Mouse (Mus musculus) intestine, embryonic 15.5 days (tissue): Measurements from ENCODE around the gene Gm4858. TPM values are rescaled to one million over a fixed set of nuclear protein-coding genes. Genes with fewer than 3 reads are reported as not detected.
"Not testable (repeated sequence)": the region's sequence is repeated elsewhere in the genome, so short reads cannot be mapped to it uniquely, and the experiment has no call there.

ENCODE experiments used
- ATAC-seq: fragments of 200-750 bp; cut with Nextera tagmentation; 2 replicates; pipeline ENCODE4 v1.8.0; 2017; ENCODE audit warnings: moderate TSS enrichment, moderate library complexity
- H3K27ac ChIP-seq: fragments of 300-500 bp; sonication (generic); 2 replicates; pipeline ENCODE4 v1.5.1; 2015; ENCODE audit warnings: mild to moderate bottlenecking, inconsistent platforms
- H3K27me3 ChIP-seq: fragments of 300-500 bp; sonication (generic); replicated peaks from 2 replicates; pipeline ENCODE4 v1.6.1; 2015; ENCODE audit warnings: inconsistent platforms
- H3K36me3 ChIP-seq: fragments of 300-500 bp; sonication (generic); 2 replicates; pipeline ENCODE4 v1.6.1; 2015; ENCODE audit warnings: inconsistent platforms
- H3K4me1 ChIP-seq: fragments of 300-500 bp; sonication (generic); replicated peaks from 2 replicates; pipeline ENCODE4 v1.6.1; 2015; ENCODE audit warnings: inconsistent platforms
- H3K4me2 ChIP-seq: fragments of 300-500 bp; sonication (generic); replicated peaks from 2 replicates; pipeline ENCODE4 v1.6.1; 2015; ENCODE audit warnings: mild to moderate bottlenecking, inconsistent platforms
- H3K4me3 ChIP-seq: fragments of 300-500 bp; sonication (generic); replicated peaks from 2 replicates; pipeline ENCODE4 v1.5.1; 2015; ENCODE audit warnings: inconsistent platforms
- H3K9ac ChIP-seq: fragments of 300-500 bp; sonication (generic); 2 replicates; pipeline ENCODE4 v1.6.1; 2015; ENCODE audit warnings: inconsistent platforms
- H3K9me3 ChIP-seq: fragments of 300-500 bp; sonication (generic); 2 replicates; pipeline ENCODE4 v1.6.1; 2016; ENCODE audit warnings: inconsistent platforms
- WGBS: fragments of 180-500 bp; shearing (Covaris S2); methylation state at CpG from one replicate; pipeline ENCODE4 v1.1.7; 2015; 5-methylcytosine and 5-hydroxymethylcytosine counted together
- polyA plus RNA-seq: library from polyadenylated mRNA; unstranded; fragments of >200 nt; fragmentation: Nextera tagmentation; extraction: Ambion mirVana; gene quantifications from 2 replicates; pipeline ENCODE4 v1.2.1, GENCODE M21; 2015

The Gm4858 gene
- polyA plus RNA-seq, result not detected in 2 replicates

DNA sequence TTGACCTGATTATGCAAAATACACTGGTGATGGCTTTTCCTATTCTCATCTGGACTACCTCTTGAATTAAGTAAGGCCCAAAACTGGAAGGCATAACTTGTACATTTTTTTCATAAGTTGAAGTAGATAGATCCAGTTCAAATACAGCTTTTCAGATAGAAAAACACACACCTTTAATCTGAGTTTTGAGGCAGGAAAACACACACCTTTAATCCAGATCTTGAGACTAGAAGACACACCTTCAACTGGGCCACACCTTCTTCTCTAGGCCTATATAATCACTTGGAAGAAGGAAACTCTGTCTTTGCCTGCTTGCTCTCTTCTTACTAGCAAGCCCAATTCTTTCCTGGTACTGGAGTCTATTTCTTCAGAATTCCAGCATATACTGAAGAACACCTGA lies at the start of gene Gm4858:
Gene Gm4858, plus strand, starts transcription at position 301 of the 400 bp plus-strand sequence.
- not testable (repeated sequence) for H3K36me3 ChIP-seq, ATAC-seq, H3K9ac ChIP-seq, H3K4me3 ChIP-seq, H3K9me3 ChIP-seq, H3K4me1 ChIP-seq, H3K27me3 ChIP-seq, H3K27ac ChIP-seq, H3K4me2 ChIP-seq

DNA sequence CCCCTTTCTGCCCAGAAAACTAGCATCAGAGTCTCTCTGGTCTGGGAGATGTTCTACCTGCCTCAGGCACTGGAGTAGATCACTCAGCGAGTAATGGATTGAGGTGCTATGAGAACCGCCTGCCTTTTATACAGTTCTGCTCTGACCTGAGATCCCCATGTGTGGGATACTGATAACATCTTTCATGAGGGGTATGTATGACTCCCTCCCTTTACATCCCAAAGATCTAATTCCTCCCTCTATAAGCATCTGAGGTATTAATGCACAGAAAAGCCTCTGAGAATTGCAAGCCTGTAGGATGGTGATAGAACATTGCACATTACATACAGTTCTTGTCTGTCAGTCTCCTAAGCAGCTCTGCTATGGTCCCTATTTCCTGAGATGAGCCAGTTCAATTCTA lies 49.7 kb upstream of the Gm4858 start, which contains the start of gene Lce1m:
Gene Lce1m, minus strand, starts transcription at position 101 of the 400 bp plus-strand sequence.
- Histone ChIP-seq H3K36me3 (no peaks in the 10 kb centered on the region), H3K9ac (no peak within 1 kb of the TSS), H3K27me3 (no peaks in the 10 kb centered on the region), H3K4me2 (no peak within 1 kb of the TSS), H3K4me3 (no peak within 1 kb of the TSS), H3K4me1 (0 out of 2 replicates have a peak, but pooled peaks cover 2% of the 10 kb centered on the region), H3K9me3 (no peaks in the 10 kb centered on the region), H3K27ac (no peak within 1 kb of the TSS)
- no peak for ATAC-seq
- 89% methylated on average over 2 of the region's 2 CpGs for WGBS

- Histone ChIP-seq H3K4me1 (no peaks in the 10 kb centered on the region), H3K27me3 (no peaks in the 10 kb centered on the region), H3K36me3 (no peaks in the 10 kb centered on the region), H3K4me3 (no peak overlapping the region), H3K27ac (no peak overlapping the region), H3K9ac (no peak overlapping the region), H3K9me3 (no peaks in the 10 kb centered on the region), H3K4me2 (no peak overlapping the region)
- 88% methylated on average over 1 of the region's 1 CpGs for WGBS
- ATAC-seq, result no peak
Measured at GRCm38 (mm10) chr3:93021171-93021570, 47.5 kb upstream of the Gm4858 start.

DNA sequence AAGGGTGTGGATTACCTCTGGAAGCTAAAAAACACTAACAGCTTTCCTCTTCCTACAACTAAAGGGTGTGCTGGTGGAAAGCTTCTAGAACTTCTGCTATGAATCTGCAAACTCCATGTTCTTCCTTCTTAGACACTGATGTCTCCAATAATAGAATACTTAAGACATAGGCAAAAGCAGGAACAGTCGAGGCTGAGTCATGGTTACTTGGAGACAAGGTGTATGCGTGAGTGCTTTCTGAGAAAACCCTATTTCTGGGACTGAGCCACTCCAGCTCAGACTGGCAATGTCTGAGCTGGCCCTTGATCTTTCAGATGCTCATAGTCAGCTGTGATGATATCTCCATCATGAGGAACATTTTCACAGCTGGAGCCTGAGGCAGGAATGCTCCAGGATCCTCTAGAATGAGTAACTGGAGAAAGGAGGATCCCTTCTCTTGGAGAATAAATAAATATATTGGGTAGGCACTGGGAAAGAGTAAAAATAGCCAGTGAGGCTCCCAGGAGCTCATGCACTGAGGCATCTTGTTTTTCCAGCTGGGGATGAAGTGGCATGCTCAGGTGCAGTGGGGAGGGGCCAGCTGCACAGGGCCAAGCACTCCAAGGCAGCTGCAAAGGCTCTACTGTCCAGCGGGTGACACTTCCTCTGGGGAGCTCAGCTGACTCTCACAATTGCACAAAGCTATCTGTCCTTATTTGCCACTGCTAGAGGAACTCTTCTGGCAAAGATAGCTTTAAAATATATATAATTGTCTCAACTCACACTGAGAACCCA lies 45.0 kb upstream of the Gm4858 start:
- H3K27me3 ChIP-seq, result no peaks in the 10 kb centered on the region
- H3K4me2 ChIP-seq, result no peak overlapping the region
- no peaks in the 10 kb centered on the region for H3K4me1 ChIP-seq
- 75% methylated on average over 3 of the region's 3 CpGs for WGBS
- H3K36me3 ChIP-seq, result no peaks in the 10 kb centered on the region
- no peak overlapping the region for H3K9ac ChIP-seq
- H3K9me3 ChIP-seq, result no peaks in the 10 kb centered on the region
- no peak overlapping the region for H3K4me3 ChIP-seq
- ATAC-seq, result no peak
- H3K27ac ChIP-seq, result no peak overlapping the region

GRCm38 (mm10) chr3:93025486-93025885 lies 43.1 kb upstream of the Gm4858 start:
- WGBS, result 59% methylated on average over 2 of the region's 2 CpGs
- no peak for ATAC-seq

GRCm38 (mm10) chr3:93031450-93031849 lies 37.2 kb upstream of the Gm4858 start:
- H3K4me2 ChIP-seq, result no peak overlapping the region
- no peaks in the 10 kb centered on the region for H3K27me3 ChIP-seq
- H3K36me3 ChIP-seq, result no peaks in the 10 kb centered on the region
- 53% methylated on average over 5 of the region's 5 CpGs for WGBS
- no peaks in the 10 kb centered on the region for H3K9me3 ChIP-seq
- no peak overlapping the region for H3K4me3 ChIP-seq
- peak; percentile 67; the same call in 1 of the 2 replicates for ATAC-seq
- H3K4me1 ChIP-seq, result no peaks in the 10 kb centered on the region
- H3K9ac ChIP-seq, result no peak overlapping the region
- H3K27ac ChIP-seq, result no peak overlapping the region

More at GRCm38 (mm10) chr3:93025486-93025885, 43.1 kb upstream of the Gm4858 start:
- Histone ChIP-seq H3K4me2 (no peak overlapping the region), H3K27me3 (no peaks in the 10 kb centered on the region), H3K27ac (no peak overlapping the region), H3K4me3 (no peak overlapping the region), H3K4me1 (no peaks in the 10 kb centered on the region), H3K36me3 (no peaks in the 10 kb centered on the region), H3K9ac (no peak overlapping the region), H3K9me3 (no peaks in the 10 kb centered on the region)

DNA sequence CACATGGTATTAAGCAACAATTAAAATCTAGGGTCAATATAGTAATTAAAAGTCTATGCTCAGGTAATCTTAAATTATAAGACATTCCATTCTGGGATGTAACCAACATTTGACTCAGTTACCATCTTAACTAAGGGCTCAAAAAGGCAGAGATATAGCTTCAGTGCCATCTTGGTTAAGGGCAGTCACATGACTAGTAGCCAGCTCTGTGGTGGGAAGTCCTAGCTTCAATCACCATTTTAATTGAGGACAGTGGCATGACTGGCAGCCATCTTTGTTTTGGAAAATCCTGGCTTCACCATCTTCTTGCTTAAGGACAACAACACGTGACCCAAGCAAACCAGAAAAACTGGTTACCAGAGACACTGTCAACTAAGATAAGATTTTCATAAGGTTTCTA lies 18.4 kb upstream of the Gm4858 start:
- H3K4me1 ChIP-seq, result no peaks in the 10 kb centered on the region
- no peaks in the 10 kb centered on the region for H3K9me3 ChIP-seq
- H3K9ac ChIP-seq, result no peak overlapping the region
- H3K36me3 ChIP-seq, result no peaks in the 10 kb centered on the region
- 78% methylated on average over 1 of the region's 1 CpGs for WGBS
- no peaks in the 10 kb centered on the region for H3K27me3 ChIP-seq
- no peak overlapping the region for H3K27ac ChIP-seq
- H3K4me3 ChIP-seq, result no peak overlapping the region
- no peak overlapping the region for H3K4me2 ChIP-seq
- ATAC-seq, result no peak

GRCm38 (mm10) chr3:93052826-93053474 lies 15.7 kb upstream of the Gm4858 start:
- H3K4me3 ChIP-seq, result no peak overlapping the region
- H3K4me2 ChIP-seq, result no peak overlapping the region
- ATAC-seq, result no peak
- H3K4me1 ChIP-seq, result no peaks in the 10 kb centered on the region
- no peaks in the 10 kb centered on the region for H3K27me3 ChIP-seq
- H3K9ac ChIP-seq, result no peak overlapping the region
- H3K36me3 ChIP-seq, result no peaks in the 10 kb centered on the region
- H3K27ac ChIP-seq, result no peak overlapping the region
- 59% methylated on average over 10 of the region's 10 CpGs for WGBS
- no peaks in the 10 kb centered on the region for H3K9me3 ChIP-seq

DNA sequence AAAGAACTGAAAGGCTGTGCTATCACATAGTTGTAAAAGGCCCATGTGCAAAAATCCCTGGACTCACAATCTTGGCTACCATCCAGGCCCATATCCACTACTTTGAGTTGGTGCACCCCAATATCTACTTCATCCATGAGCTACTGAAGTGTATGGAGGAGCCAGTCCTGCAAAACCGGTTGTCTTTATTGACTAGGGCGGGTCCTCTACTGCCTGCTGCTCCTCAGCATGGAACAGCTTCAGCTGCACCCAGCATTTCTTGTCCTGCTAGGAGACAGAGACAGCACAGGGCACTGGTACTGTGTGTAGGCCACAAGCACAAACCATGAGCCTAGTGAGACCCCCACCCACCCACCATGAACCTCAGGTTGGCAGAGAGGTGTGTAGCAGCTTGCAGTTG lies 18.0 kb downstream of the Gm4858 start:
- Histone ChIP-seq H3K9me3 (no peaks in the 10 kb centered on the region), H3K27me3 (no peaks in the 10 kb centered on the region), H3K36me3 (no peaks in the 10 kb centered on the region), H3K4me3 (no peak overlapping the region), H3K4me1 (no peaks in the 10 kb centered on the region), H3K4me2 (no peak overlapping the region), H3K9ac (no peak overlapping the region), H3K27ac (no peak overlapping the region)
- 60% methylated on average over 2 of the region's 2 CpGs for WGBS
- peak; percentile 80 for ATAC-seq

GRCm38 (mm10) chr3:93093581-93093980 lies 25.0 kb downstream of the Gm4858 start:
- not testable (repeated sequence) for H3K4me2 ChIP-seq, H3K27me3 ChIP-seq, H3K4me3 ChIP-seq, H3K36me3 ChIP-seq, H3K27ac ChIP-seq, H3K9me3 ChIP-seq, H3K4me1 ChIP-seq, H3K9ac ChIP-seq, ATAC-seq
- WGBS, result 21% methylated on average over 1 of the region's 1 CpGs

- no peaks in the 10 kb centered on the region for H3K4me1 ChIP-seq
- no peak overlapping the region for H3K9ac ChIP-seq
- no peak overlapping the region for H3K4me2 ChIP-seq
- H3K27me3 ChIP-seq, result no peaks in the 10 kb centered on the region
- no peaks in the 10 kb centered on the region for H3K9me3 ChIP-seq
- no peaks in the 10 kb centered on the region for H3K36me3 ChIP-seq
- 71% methylated on average over 2 of the region's 2 CpGs for WGBS
- ATAC-seq, result no peak
- H3K27ac ChIP-seq, result no peak overlapping the region
- no peak overlapping the region for H3K4me3 ChIP-seq
Measured at GRCm38 (mm10) chr3:93096447-93096846, 27.8 kb downstream of the Gm4858 start.

GRCm38 (mm10) chr3:93111668-93112067 lies 43.0 kb downstream of the Gm4858 start:
- no peaks in the 10 kb centered on the region for H3K27me3 ChIP-seq
- H3K27ac ChIP-seq, result no peak overlapping the region
- H3K4me3 ChIP-seq, result no peak overlapping the region
- no peaks in the 10 kb centered on the region for H3K36me3 ChIP-seq
- H3K9me3 ChIP-seq, result no peaks in the 10 kb centered on the region
- no peak overlapping the region for H3K9ac ChIP-seq
- no peak for ATAC-seq
- no peaks in the 10 kb centered on the region for H3K4me1 ChIP-seq
- no peak overlapping the region for H3K4me2 ChIP-seq
- 47% methylated on average over 5 of the region's 5 CpGs for WGBS

GRCm38 (mm10) chr3:93114481-93114880 lies 45.9 kb downstream of the Gm4858 start:
- Histone ChIP-seq H3K27me3 (no peaks in the 10 kb centered on the region), H3K4me2 (no peak overlapping the region), H3K9ac (no peak overlapping the region), H3K4me1 (no peaks in the 10 kb centered on the region), H3K4me3 (no peak overlapping the region), H3K27ac (no peak overlapping the region), H3K36me3 (no peaks in the 10 kb centered on the region), H3K9me3 (no peaks in the 10 kb centered on the region)
- 2% methylated on average over 2 of the region's 2 CpGs for WGBS
- ATAC-seq, result no peak
